Mouse (Mus musculus) limb, embryonic 14.5 days (tissue): Measurements from ENCODE around the gene Rictor. TPM values are rescaled to one million over a fixed set of nuclear protein-coding genes. Genes with fewer than 3 reads are reported as not detected.

Experiments used
- ATAC-seq: fragments of 200-750 bp; cut with Nextera tagmentation; 2 replicates; pipeline ENCODE4 v1.8.0; 2017; ENCODE audit warnings: low read depth, moderate number of reproducible peaks, moderate TSS enrichment; ENCODE audit not compliant: low FRiP score
- DNase-seq: peaks from one replicate; pipeline ENCODE4 v3.0.0-alpha.2; 2015; ENCODE audit warnings: low spot score
- H3K27ac ChIP-seq: fragments of 300-500 bp; sonication (generic); replicated peaks from 2 replicates; pipeline ENCODE4 v1.5.1; 2014; ENCODE audit warnings: low read depth, mild to moderate bottlenecking, low read length, moderate library complexity, mixed read lengths
- H3K27me3 ChIP-seq: fragments of 300-500 bp; sonication (generic); 2 replicates; pipeline ENCODE4 v1.6.1; 2014; ENCODE audit warnings: low read length, mixed read lengths; ENCODE audit not compliant: control insufficient read depth, insufficient read depth
- H3K36me3 ChIP-seq: fragments of 300-500 bp; sonication (generic); 2 replicates; pipeline ENCODE4 v1.6.1; 2014; ENCODE audit warnings: mild to moderate bottlenecking, low read length, moderate library complexity, mixed read lengths; ENCODE audit not compliant: control insufficient read depth, insufficient read depth
- H3K4me1 ChIP-seq: fragments of 300-500 bp; sonication (generic); 2 replicates; pipeline ENCODE4 v1.6.1; 2014; ENCODE audit warnings: antibody characterized with exemption, low read length, mixed read lengths; ENCODE audit not compliant: control insufficient read depth, insufficient read depth
- H3K4me2 ChIP-seq: fragments of 300-500 bp; sonication (generic); replicated peaks from 2 replicates; pipeline ENCODE4 v1.6.1; 2014; ENCODE audit warnings: low read depth, mild to moderate bottlenecking, low read length, moderate library complexity; ENCODE audit not compliant: severe bottlenecking
- H3K4me3 ChIP-seq: fragments of 300-500 bp; sonication (generic); replicated peaks from 2 replicates; pipeline ENCODE4 v1.5.1; 2014; ENCODE audit warnings: low read length
- H3K9ac ChIP-seq: fragments of 300-500 bp; sonication (generic); 2 replicates; pipeline ENCODE4 v1.6.1; 2014; ENCODE audit warnings: mild to moderate bottlenecking, low read depth, low read length, moderate library complexity; ENCODE audit not compliant: severe bottlenecking
- H3K9me3 ChIP-seq: fragments of 300-500 bp; sonication (generic); 2 replicates; pipeline ENCODE4 v1.6.1; 2016; ENCODE audit warnings: low read length; ENCODE audit not compliant: control insufficient read depth
- POLR2A ChIP-seq: fragments of 200-500 bp; IDR thresholded peaks from 2 replicates; pipeline ENCODE4 v1.8.0; 2012; ENCODE audit warnings: inconsistent platforms, mild to moderate bottlenecking, moderate library complexity, borderline replicate concordance; ENCODE audit not compliant: insufficient read depth, insufficient read length; ENCODE audit errors: extremely low read depth
- WGBS: fragments of 180-500 bp; shearing (Covaris S2); extraction: QIAGEN DNeasy Blood & Tissue Kit; methylation state at CpG from one replicate; pipeline ENCODE4 v1.1.7; 2014; 5-methylcytosine and 5-hydroxymethylcytosine counted together
- polyA plus RNA-seq, 2 experiments: library from polyadenylated mRNA; depleted of rRNA in 1 of 2; stranded (reverse) in 1 of 2; unstranded in 1 of 2; fragments of >200 nt; fragmentation: Nextera tagmentation in 1 of 2; extraction: Ambion mirVana in 1 of 2; gene quantifications; 2 replicates each; pipeline versions ENCODE4 v1.2.1 to v1.2.3; 2012 to 2014

Gene Rictor
- polyA plus RNA-seq, 2 experiments: 12.1 to 37.8 TPM

- Histone ChIP-seq H3K4me2 (no peak overlapping the region), H3K27ac (no peak overlapping the region), H3K4me1 (no peaks in the 10 kb centered on the region), H3K27me3 (no peaks in the 10 kb centered on the region), H3K9me3 (no peaks in the 10 kb centered on the region), H3K4me3 (no peak overlapping the region), H3K36me3 (no peaks in the 10 kb centered on the region), H3K9ac (no peak overlapping the region)
- ATAC-seq (no peak), DNase-seq (no peak)
- WGBS: 96% methylated on average over 2 of the region's 2 CpGs
- TF ChIP-seq POLR2A: no peak
These were observed 29.7 kb upstream of the Rictor start for GRCm38 (mm10) chr15:6678479-6678878.

GRCm38 (mm10) chr15:6702164-6702563 lies 6.0 kb upstream of the Rictor start:
- Histone ChIP-seq H3K36me3 (no peaks in the 10 kb centered on the region), H3K4me1 (no peaks in the 10 kb centered on the region), H3K4me2 (no peak overlapping the region), H3K27ac (no peak overlapping the region), H3K9ac (no peak overlapping the region), H3K27me3 (0 out of 2 replicates have a peak, but pooled peaks cover 4% of the 10 kb centered on the region), H3K4me3 (no peak overlapping the region), H3K9me3 (no peaks in the 10 kb centered on the region)
- WGBS: 69% methylated on average over 2 of the region's 2 CpGs
- ATAC-seq: no peak
- no peak for DNase-seq
- no peak for TF ChIP-seq POLR2A

GRCm38 (mm10) chr15:6705351-6705901 lies 2.8 kb upstream of the Rictor start:
- no peak overlapping the region for H3K27ac ChIP-seq
- H3K36me3 ChIP-seq: no peaks in the 10 kb centered on the region

GRCm38 (mm10) chr15:6707551-6707935 lies 636 bp upstream of the Rictor start:
- Histone ChIP-seq H3K4me2 (peak overlapping the region; percentile 87), H3K9ac (peak overlapping the region; percentile 90), H3K27me3 (0 out of 2 replicates have a peak, but pooled peaks cover 4% of the 10 kb centered on the region), H3K9me3 (no peaks in the 10 kb centered on the region), H3K27ac (peak overlapping the region; percentile 90; the same call in 1 of the 2 replicates), H3K4me3 (peak overlapping the region; percentile 67), H3K4me1 (peaks cover 12% of the 10 kb centered on the region), H3K36me3 (no peaks in the 10 kb centered on the region)
- TF ChIP-seq POLR2A: 0 out of 2 replicates have a peak, but pooled peaks have one; percentile 27
- under 1% methylated on average over 41 of the region's 43 CpGs for WGBS
- ATAC-seq: peak; percentile 60
- peak; percentile 68 for DNase-seq

More at GRCm38 (mm10) chr15:6705351-6705901, 2.8 kb upstream of the Rictor start:
- no peak overlapping the region for H3K4me2 ChIP-seq
- no peak for TF ChIP-seq POLR2A
- H3K4me3 ChIP-seq: no peak overlapping the region
- no peak overlapping the region for H3K9ac ChIP-seq
- WGBS: 38% methylated on average over 7 of the region's 7 CpGs
- H3K4me1 ChIP-seq: peaks cover 6% of the 10 kb centered on the region
- H3K9me3 ChIP-seq: no peaks in the 10 kb centered on the region
- 0 out of 2 replicates have a peak, but pooled peaks cover 4% of the 10 kb centered on the region for H3K27me3 ChIP-seq
- ATAC-seq (no peak), DNase-seq (no peak)

- TF ChIP-seq POLR2A: no peak
- Histone ChIP-seq H3K4me2 (peak overlapping the region; percentile 87), H3K9ac (peak overlapping the region; percentile 90), H3K4me3 (peak overlapping the region; percentile 67), H3K4me1 (peaks cover 15% of the 10 kb centered on the region), H3K36me3 (no peaks in the 10 kb centered on the region), H3K9me3 (no peaks in the 10 kb centered on the region), H3K27ac (peak overlapping the region; percentile 90), H3K27me3 (0 out of 2 replicates have a peak, but pooled peaks cover 4% of the 10 kb centered on the region)
- ATAC-seq (peak; percentile 54), DNase-seq (peak; percentile 5)
- WGBS: under 1% methylated on average over 40 of the region's 89 CpGs
These were observed 605 bp downstream of the Rictor start for GRCm38 (mm10) chr15:6708526-6709441.
